Comparison of ENCODE assay signal across 18 mouse cellular contexts in genomic region chr1:131184956-131185660, GRCm38 (mm10). TPM values are rescaled to one million over a fixed set of nuclear protein-coding genes. Genes with fewer than 3 reads are reported as not detected.
DNase-seq lines count a peak whose midpoint lies in the region; ATAC-seq and TF ChIP-seq lines count a peak whose summit lies in the region.
"Had no signal": no experiment of that assay in that cellular context is flagged by ENCODE, and none has a peak within 500 bp of the region (broad histone marks: within the 10 kb centered on the region; RNA-seq: fewer than 3 reads in every experiment).

No protein-coding gene starts in this region.

- ATAC-seq in heart, embryonic 15.5 days (replicated peaks; ENCODE audit: insufficient number of reproducible peaks, insufficient read depth, low FRiP score, low read depth), result no peak

- H3K4me2 ChIP-seq in heart, embryonic 15.5 days, result peak overlapping the region; percentile 1; the same call in 1 of the 2 replicates
- peak overlapping the region; percentile 55 for H3K4me2 ChIP-seq in myocyte (ENCODE audit: low read depth)
- H3K4me2 ChIP-seq: embryonic facial prominence, embryonic 13.5 days; midbrain, embryonic 12.5 days had no signal

- no peaks in the 10 kb centered on the region for H3K79me2 ChIP-seq in myocyte (ENCODE audit: control insufficient read depth, insufficient read depth)

- peaks cover 1% of the 10 kb centered on the region; the same call in 1 of the 2 replicates for H3K36me3 ChIP-seq in heart, embryonic 15.5 days
- H3K36me3 ChIP-seq in myocyte (ENCODE audit: control insufficient read depth, insufficient read depth), result no peaks in the 10 kb centered on the region

- intact Hi-C loops in heart, postnatal 14 days (cut with DNase I), result no loop called here

- no peaks in the 10 kb centered on the region for H3K9me3 ChIP-seq in heart, embryonic 15.5 days (replicated peaks)
- H3K9me3 ChIP-seq: embryonic facial prominence, embryonic 13.5 days; forebrain, embryonic 10.5 days; midbrain, embryonic 12.5 days had no signal

- no peak overlapping the region for H3K27ac ChIP-seq in heart, embryonic 15.5 days
- H3K27ac ChIP-seq: embryonic facial prominence, embryonic 13.5 days; forebrain, embryonic 10.5 days; midbrain, embryonic 12.5 days had no signal

- H3K4me3 ChIP-seq in heart, embryonic 15.5 days, result no peak overlapping the region
- no peak overlapping the region for H3K4me3 ChIP-seq in myocyte
- H3K4me3 ChIP-seq: embryonic facial prominence, embryonic 13.5 days; forebrain, embryonic 10.5 days; midbrain, embryonic 12.5 days had no signal

- H3ac ChIP-seq in myocyte (ENCODE audit: control insufficient read depth, insufficient read length), result no peak overlapping the region

- no peak overlapping the region for H3K9ac ChIP-seq in heart, embryonic 15.5 days
- H3K9ac ChIP-seq: embryonic facial prominence, embryonic 13.5 days; midbrain, embryonic 12.5 days had no signal

- no peaks in the 10 kb centered on the region for H3K27me3 ChIP-seq in heart, embryonic 15.5 days
- H3K27me3 ChIP-seq in myocyte (ENCODE audit: control insufficient read depth, insufficient read depth, insufficient read length), result no peaks in the 10 kb centered on the region
- H3K27me3 ChIP-seq: embryonic facial prominence, embryonic 13.5 days; midbrain, embryonic 12.5 days had no signal

- H3K4me1 ChIP-seq in heart, embryonic 15.5 days (replicated peaks), result peaks cover 42% of the 10 kb centered on the region
- H3K4me1 ChIP-seq: forebrain, embryonic 10.5 days; midbrain, embryonic 12.5 days had no signal

- TF ChIP-seq POLR2A in myocyte (IDR thresholded peaks at IDR 0.05; ENCODE audit: insufficient read length, low read depth), result no peak

- DNase-seq in gastrocnemius, adult 18-20 months (ENCODE audit: low spot score), result peak; percentile 32
- no peak for DNase-seq in gastrocnemius, adult 8-10 months (ENCODE audit: low spot score in 2 of 2)
- no peak for DNase-seq in heart, postnatal 14 days
- DNase-seq in 416B (ENCODE audit: low read depth), result peak; percentile 57
- no peak for DNase-seq in urinary bladder, postnatal 4 days (ENCODE audit: low spot score in 2 of 2)
- no peak for DNase-seq in spleen, postnatal 4 days (ENCODE audit: low spot score in 2 of 2)
- DNase-seq: adrenal gland, postnatal 25 days; cerebellum, adult 8-10 months; kidney, adult 8-10 months; liver; lung, adult 2 months; right cerebral cortex, postnatal 14 days had no signal

- WGBS in heart, embryonic 15.5 days, result 41% methylated on average over 8 of the region's 8 CpGs

TF ChIP-seq in myocyte, 11 proteins besides CTCF, POLR2A, EP300 and RAD21:
- no peak for TF ChIP-seq POLR2AphosphoS2 (IDR thresholded peaks at IDR 0.05; ENCODE audit: insufficient read length, low read depth)
- TF ChIP-seq SRF (IDR thresholded peaks at IDR 0.05; ENCODE audit: control insufficient read depth, insufficient read length, low read depth), result no peak
- TF ChIP-seq MYOG (IDR thresholded peaks at IDR 0.05; ENCODE audit: control insufficient read depth in 1 of 3, insufficient read depth in 1 of 3, insufficient read length in 2 of 3, low read depth in 2 of 3), result no peak
- no peak for TF ChIP-seq USF1 (IDR thresholded peaks at IDR 0.05; ENCODE audit: low read depth)
- TF ChIP-seq TCF12 (IDR thresholded peaks at IDR 0.05; ENCODE audit: insufficient read depth, poor library complexity, severe bottlenecking), result no peak
- no peak for TF ChIP-seq REST (IDR thresholded peaks at IDR 0.05; ENCODE audit: insufficient read depth, insufficient read length)
- no peak for TF ChIP-seq E2F4 (IDR thresholded peaks at IDR 0.05; ENCODE audit: insufficient read depth)
- no peak for TF ChIP-seq TCF3 (IDR thresholded peaks at IDR 0.05; ENCODE audit: insufficient read length, low read depth)
- no peak for TF ChIP-seq CEBPB (IDR thresholded peaks at IDR 0.05; ENCODE audit: insufficient read depth, poor library complexity, severe bottlenecking)
- TF ChIP-seq MYOD1 (IDR thresholded peaks at IDR 0.05; ENCODE audit: control insufficient read depth in 1 of 3, insufficient read length in 2 of 3, low read depth in 2 of 3), result no peak

RNA-seq across cellular contexts. Expression of gene Eif2d, which starts 32.1 kb away (rescaled TPM):
- 10 to 100 TPM; 25.8 to 28.9 TPM for total RNA-seq in gastrocnemius, adult 18-20 months (2021)
- 10 to 100 TPM; 27.9 to 30.4 (median 29.3) TPM for total RNA-seq in gastrocnemius, adult 8-10 months (2022)
- polyA plus RNA-seq in heart, embryonic 15.5 days (2015; fragmentation: Nextera tagmentation; extraction: Ambion mirVana), result 41.2 and 47.9 TPM in 2 replicates
- 10 to 100 TPM; 36.4 to 38.2 TPM for total RNA-seq in heart, postnatal 14 days (2021)
- 32.6 TPM for polyA plus RNA-seq in myocyte (2012; fragmentation: generic; extraction: Trizol)

RNA-seq across cellular contexts. Expression of gene Dyrk3, which starts 47.0 kb away (rescaled TPM):
- not detected for total RNA-seq in gastrocnemius, adult 18-20 months (2021)
- total RNA-seq in gastrocnemius, adult 8-10 months (2022), result not detected
- polyA plus RNA-seq in heart, embryonic 15.5 days (2015; fragmentation: Nextera tagmentation; extraction: Ambion mirVana), result 1.7 and 2.5 TPM in 2 replicates
- total RNA-seq in heart, postnatal 14 days (2021), result under 1 TPM; 0.37 to 0.53 TPM
- polyA plus RNA-seq in myocyte (2012; fragmentation: generic; extraction: Trizol), result 2.7 TPM
- total RNA-seq: gastrocnemius, postnatal 25 days had no signal

RNA-seq across cellular contexts. Expression of gene Rassf5, which starts 60.0 kb away (rescaled TPM):
- total RNA-seq in gastrocnemius, adult 18-20 months (2021), result 1 to 10 TPM in 1 of 2 experiments, under 1 TPM in 1; 0.39 to 1.1 TPM
- total RNA-seq in gastrocnemius, adult 8-10 months (2022), result 1 to 10 TPM in 1 of 4 experiments, under 1 TPM in 2, not detected in 1; 0.35 to 1.1 (median 0.39) TPM
- polyA plus RNA-seq in heart, embryonic 15.5 days (2015; fragmentation: Nextera tagmentation; extraction: Ambion mirVana), result 11.0 and 16.0 TPM in 2 replicates
- 1 to 10 TPM; 2.4 to 5.1 TPM for total RNA-seq in heart, postnatal 14 days (2021)
- polyA plus RNA-seq in myocyte (2012; fragmentation: generic; extraction: Trizol), result 9.8 TPM

Comparison
In these comparisons a context has a peak if more than half of its experiments do, and no peak if none do; other contexts are left out.
1. DNase-seq: peak in gastrocnemius, adult 18-20 months (single experiment) and 416B (single experiment); none in gastrocnemius, adult 8-10 months (0 of 2), heart, postnatal 14 days (0 of 2), urinary bladder, postnatal 4 days (0 of 2) and spleen, postnatal 4 days (0 of 2).